Mouse (Mus musculus): ENCODE data around the gene Castor1.

Gene Castor1

DNA sequence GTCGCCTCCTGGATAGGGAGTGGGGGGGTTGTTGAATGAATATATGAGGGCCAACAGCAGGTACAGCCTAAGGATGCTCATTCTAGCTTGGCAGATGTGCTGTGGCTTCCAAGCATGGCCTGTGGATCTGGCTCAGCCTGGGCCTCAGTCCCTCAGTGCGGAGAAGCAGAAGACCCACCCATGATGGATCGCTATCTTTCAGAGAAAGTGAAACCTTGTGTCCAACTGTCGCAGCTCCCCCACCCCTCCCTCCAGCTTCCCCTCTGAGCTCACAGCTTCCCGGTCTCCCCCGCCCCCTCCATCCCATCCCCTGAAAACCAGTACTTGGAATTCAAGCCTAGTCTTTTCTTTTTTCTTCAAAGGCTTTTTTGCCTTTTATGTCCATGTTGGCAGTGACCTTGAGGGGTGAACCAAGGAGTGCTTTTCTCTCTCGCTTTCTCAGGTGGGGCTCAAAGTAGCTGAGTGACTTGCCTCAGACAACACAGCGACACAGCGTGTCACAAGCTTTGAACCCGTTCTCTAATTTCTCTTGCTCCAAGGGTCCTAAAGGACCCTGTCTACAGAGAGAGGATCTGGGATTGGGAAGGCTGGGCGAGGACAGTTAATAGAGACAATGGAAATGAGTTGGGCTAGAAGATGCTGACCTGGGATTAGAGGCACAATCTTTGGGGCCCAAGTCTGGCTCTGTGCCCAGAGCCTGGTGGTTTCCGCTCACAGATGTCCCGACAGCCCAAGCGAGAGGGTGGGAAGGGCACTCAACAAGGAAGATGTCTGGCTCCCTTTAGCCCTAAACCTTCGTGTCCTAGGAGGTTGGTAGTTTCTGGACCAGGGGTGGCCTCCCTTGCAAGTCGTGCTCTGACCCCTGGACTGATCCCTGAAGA lies 17.9 kb downstream of the Castor1 start, which contains the start of gene Osm:
Gene Osm, plus strand, starts transcription at position 756 of the 881 bp plus-strand sequence.
- DNase-seq = no peak

DNA sequence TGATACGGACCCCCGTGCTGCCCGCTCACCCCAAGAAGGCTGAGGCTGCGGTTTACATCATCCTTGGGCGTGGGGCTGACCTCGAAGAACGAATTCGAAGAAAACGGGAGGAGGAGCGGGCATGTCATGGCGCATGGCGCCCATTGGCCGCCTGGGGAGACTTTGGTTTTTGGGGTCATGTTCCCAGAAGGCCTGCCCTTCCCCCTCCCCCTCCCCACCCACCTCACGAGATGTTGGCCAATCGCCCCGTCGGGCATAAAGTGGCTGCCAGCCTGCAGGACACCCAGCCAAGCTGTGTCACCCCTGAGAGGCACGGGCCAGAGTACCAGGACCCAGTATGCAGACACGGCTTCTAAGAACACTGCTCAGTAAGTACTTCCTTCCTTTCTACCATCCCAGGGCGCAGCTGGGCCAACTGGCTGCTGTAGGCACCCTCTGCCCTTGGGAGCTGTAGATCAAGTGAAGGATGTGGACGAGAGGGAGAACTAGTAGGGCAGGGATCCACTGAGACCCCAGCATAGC lies 18.6 kb downstream of the Castor1 start:
- DNase-seq = no peak

DNA sequence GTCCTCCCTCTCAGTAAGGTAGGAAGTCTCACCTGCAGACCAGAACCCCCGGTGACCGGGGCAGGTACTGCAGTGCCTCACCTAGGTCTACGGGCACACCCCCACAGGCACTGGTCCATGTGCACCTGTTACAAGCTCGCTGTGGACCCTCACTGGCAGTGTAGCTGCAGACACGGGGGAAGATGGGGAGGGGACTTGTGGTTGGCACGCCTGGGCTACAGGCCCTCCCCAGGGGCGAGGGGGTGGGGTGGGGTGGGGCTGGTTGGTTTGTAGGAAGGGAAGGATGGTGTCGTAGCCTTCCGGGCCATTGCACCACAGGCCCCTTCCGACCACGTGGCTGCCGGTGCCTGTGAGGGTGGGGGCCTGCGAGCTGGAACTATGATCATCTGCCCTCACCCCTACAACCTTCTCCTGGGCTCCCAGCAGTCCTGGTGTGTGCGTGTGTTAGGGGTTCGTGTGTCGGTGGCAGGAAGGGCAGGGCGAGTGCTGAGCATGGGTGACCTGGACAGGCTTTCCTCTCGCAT lies 19.4 kb downstream of the Castor1 start:
- DNase-seq = no peak

DNA sequence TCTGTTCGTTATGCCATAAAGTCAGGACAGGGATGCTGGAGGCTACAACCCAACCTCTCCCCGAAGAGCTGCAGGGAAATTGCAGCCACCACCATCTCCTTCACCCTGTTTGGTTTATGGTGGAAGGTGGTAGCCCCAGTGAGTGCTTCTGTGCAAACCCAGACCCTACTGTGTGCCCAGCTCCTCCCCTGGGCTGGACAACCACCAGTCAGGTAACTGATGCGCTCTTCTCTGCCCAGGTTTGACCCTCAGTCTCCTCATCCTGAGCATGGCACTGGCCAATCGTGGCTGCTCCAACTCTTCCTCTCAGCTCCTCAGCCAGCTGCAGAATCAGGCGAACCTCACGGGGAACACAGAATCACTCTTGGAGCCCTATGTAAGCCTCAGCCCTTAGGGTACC lies 20.1 kb downstream of the Castor1 start:
- DNase-seq = no peak

DNA sequence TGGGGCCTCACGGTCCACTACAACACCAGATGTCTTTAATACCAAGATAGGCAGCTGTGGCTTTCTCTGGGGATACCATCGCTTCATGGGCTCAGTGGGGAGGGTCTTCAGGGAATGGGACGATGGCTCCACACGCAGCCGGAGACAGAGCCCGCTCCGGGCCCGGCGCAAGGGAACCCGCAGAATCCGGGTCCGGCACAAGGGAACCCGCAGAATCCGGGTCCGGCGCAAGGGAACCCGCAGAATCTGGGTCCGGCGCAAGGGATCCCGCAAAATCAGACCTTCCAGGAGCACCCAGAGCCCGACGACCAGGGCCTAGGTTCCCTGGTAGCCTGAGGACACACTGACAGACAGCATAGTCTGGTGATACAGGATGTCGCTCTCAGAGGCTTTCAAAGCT lies 21.7 kb downstream of the Castor1 start:
- DNase-seq = no peak

DNA sequence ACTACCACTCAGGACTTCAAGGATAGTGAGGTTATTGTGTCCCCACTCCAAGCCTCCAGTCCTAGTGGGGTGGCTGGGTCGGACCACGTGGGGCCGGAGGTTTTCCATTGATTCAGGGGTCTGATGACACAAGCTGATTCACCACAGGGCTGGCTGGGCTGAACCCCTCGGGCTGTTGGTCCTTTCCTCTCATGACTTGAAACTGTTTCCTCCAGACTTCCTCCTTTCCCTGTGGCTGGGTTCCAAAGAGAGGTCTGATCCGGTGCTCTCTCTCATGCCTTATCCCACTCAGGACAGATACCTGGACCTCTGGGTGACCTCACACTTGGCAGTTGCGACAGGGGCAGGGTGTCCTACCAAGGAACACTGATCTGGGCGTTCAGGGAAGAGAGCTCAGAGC lies 22.1 kb downstream of the Castor1 start:
- DNase-seq = no peak

DNA sequence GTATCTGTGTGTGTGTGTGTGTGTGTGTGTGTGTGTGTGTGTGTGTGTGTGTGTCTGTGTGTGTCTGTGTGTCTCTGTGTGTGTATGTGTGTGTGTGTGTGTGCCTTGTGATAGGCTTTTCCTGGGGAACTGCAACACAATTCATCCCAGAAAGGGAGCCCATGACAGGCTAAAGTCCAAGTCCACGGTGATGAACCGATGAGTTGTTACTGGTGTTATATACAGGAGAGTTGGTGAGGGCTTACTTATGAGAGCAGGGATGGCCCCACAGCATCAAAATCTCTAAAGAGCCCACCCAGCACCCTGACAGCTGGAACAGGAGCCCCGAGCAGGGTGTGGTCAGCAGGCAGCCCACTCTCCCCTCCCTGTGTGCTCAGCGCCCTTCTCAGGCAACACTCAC lies 23.2 kb downstream of the Castor1 start:
- DNase-seq = no peak

DNA sequence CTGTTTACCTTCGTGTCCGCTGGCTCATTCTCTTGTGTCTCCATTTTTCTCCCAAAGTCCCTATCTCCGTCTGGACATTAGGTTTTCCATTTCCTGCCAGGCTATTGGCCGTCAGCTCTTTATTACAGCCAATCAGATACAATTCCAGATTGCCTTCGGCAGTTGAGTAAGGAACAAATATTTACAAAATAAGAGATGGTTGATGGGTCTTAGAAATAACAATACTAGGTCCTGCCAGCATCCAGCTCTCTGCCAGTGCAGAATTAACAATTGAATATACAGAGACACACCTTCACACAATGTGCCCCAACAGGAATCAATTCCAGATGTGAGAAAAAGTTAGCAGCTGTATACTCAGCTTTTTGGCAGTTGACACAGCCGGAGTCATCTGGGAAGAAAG lies 28.1 kb downstream of the Castor1 start:
- no peak for DNase-seq

DNA sequence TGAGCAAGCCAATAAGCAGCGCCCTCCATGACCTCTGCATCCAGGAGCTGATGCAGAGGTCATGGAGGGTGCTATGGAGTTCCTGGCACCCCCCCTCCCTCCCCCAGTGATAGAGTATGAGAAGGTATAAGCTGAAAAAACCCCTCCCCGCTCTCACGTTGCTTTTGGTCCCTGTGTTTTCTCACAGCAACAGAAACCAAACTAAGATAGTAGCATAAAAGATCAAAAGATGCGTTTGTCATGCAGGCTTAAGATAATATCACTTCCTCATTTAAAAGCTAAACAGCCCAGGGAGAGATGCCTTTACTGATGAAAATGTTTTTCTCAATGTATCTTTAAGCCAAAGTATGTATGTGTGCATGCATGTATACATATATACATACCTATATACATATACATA lies 28.6 kb downstream of the Castor1 start:
- no peak for DNase-seq

DNA sequence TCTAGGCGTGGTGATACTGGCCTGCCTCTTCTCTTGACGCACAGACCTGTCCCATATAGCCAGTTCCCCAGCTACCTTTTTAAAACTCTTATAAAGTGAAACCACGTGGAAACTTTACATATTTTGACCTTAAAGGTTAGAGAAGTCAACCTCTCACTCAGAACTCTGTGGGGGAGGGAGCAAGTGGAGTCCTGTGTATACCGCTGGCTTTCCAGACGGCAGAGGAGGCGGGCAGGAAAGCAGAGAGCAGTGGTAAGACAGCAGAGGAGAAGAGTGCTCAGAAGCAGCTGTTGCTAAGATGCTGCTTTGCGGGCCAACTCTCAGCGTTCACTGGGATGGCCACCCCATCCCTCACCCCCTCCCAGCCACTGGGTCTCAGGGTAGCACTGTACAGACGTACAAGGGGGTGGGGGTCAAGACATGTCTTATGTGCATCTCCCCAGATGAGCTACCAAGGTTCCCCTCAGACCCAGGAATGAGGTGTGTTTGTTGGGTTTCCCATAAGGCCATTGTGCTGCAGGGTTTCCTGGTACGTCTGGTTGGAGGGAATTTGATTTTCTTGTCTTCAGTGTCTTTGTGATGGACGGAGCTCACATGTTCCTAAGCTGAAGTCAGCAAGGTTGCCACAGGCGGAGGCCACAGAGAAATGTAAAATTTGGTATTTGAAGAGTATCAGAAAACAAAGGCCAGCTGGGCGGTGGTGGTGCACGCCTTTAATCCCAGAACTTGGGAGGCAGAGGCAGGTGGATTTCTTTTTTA lies 29.4 kb downstream of the Castor1 start:
- no peak for DNase-seq

DNA sequence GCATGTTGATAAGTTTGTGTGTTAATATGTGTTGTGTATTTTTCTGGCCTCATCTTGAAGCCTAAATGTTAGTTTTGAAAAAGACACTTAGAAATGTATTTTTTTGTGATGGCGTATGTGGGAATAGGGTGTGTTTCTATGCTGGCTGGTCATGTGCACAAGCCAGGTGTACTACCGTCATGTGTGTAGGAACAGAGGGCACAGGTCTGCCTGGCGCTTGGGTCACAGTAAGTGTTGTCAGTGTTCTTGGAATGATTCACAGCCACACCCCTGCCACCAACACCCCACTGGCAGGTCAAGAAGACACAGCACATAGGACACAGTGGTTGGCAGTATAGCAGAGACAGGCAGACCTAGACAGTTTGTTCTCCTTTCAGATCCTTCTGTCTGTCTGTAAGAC lies 31.1 kb downstream of the Castor1 start:
- no peak for DNase-seq

DNA sequence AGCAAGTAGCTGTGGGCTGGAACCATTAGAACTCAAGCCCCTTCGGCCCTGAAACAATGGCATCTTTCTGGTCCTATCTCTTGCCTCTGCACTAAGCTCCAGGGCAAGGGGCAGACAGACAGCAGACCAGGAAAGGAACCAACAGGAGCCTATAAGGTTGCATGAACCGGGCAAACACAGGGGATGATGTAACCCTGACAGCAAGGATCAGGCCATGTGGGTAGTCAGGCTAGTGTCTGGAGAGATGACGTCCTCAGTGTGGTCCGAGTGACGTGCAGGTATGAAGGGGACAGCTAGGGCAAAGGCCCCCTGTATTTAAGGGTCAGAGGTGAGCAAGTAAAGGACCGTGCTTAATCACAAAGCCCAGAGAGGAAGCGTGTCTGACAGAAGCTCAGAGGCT lies 32.3 kb downstream of the Castor1 start:
- no peak for DNase-seq

DNA sequence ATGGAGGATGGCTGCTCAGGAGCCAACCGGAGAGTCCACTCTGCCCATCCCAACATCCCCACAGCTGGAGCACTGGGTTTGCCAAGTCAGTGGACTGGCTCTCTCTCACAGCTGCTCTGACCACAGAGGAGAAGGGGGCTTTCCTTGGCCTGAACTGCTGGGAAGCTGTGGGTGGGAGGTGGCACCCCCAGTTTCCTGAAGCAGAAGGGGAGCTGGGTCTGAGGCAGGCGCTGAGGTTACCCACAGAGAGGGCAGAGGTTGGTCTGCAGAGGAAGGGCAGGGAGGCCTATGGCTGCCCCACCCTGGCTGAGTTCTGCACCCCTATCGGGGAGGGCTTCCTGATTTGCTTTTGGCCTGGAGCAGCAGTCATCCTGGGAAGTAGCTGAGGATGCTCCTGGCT lies 33.4 kb downstream of the Castor1 start:
- DNase-seq = no peak

DNA sequence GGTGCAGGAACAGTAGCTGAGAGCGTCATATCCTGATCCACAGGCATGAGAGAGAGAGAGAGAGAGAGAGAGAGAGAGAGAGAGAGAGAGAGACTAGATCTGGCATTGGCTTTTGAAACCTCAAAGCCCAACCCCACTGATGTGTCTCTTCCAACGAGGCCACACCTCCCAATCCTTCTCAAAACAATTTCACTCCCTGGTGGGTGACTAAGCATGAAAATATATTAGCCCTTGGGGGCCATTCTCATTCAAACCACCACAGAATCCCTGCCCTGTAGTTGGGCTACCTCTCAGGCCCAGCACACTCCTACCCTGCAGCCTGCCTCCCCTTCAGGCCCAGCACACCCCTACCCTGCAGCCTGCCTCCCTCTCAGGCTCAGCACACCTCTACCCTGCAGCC lies 34.9 kb downstream of the Castor1 start:
- no peak for DNase-seq

DNA sequence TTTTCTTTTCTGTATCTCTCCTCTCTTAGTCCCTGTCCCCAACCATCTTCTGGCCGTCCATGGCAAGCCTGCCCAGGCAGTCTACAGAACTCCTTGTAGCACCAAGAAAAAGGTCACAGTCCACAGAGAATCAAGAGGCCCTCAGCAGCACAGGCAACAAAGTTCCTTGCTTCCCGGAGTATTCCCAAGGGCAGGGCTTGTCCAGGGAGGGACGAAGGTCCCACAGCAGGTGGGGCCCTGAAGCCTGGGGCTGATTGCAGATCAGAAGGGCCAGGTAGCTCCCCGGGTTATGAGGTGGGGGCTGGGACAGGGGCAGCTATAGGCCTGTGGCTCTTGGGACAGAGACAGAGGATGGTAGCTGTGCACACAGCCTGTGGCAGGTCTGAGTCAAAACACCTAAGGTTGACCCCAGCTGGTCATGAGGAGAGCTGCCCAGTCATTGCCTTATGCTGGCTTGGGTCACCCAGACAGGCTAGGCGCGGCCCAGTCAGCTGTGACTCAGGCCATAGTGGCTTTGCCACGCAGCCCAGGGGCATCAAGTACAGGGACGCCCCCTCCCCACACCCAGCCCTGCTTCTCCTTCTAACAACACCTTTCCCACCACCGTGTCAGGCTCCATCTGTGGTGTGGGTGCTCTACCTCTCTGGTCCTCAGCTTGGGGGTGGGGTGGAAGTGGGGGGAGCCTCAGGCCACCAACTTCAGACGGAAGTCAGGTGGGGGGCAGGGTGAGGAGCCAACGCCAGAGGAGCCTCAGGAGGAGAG lies 39.0 kb downstream of the Castor1 start, which contains the start of gene Lif:
Gene Lif, plus strand, starts transcription at position 712 of the 762 bp plus-strand sequence.
- DNase-seq = no peak

DNA sequence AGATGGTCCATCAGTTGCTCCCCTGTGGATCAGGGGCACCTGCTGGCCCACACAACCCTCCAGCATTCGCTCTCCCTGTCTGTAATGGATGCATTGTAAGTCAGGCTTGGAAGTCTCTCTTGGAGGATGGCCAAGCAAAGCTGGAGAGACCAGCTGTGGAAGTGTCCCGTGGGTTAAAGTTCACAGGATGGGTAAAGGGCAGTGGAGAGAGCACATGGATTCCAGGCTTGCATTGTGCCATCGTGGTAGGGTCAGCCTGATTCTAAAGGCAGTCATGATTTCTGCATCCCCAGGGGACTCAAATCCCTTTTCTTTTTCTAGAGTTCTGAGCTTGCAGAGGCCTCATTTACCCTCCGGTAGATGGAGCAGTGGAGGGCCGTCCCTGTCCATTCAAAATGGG lies 39.7 kb downstream of the Castor1 start:
- no peak for DNase-seq

DNA sequence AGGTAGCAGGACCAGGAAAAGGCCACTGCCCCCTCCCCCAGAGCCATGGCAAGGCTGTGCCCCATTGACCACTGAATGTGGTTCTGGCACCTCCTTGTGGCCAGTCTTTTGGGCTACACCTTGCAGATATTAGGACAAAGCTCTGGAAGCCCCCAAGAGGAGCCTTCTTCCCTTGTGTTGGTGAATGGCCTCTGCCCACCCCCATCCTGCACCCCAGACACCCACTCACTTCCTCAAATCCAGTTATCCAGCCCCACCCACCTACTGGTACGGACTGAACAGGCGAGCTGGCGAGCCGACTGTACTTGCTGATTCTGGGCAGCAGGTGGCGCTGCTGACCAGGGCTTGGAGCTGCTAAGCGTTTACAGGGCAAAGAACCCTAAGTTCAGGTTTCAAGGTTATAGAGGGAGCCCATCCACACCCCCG lies 40.6 kb downstream of the Castor1 start:
- peak; percentile 72 for DNase-seq

DNA sequence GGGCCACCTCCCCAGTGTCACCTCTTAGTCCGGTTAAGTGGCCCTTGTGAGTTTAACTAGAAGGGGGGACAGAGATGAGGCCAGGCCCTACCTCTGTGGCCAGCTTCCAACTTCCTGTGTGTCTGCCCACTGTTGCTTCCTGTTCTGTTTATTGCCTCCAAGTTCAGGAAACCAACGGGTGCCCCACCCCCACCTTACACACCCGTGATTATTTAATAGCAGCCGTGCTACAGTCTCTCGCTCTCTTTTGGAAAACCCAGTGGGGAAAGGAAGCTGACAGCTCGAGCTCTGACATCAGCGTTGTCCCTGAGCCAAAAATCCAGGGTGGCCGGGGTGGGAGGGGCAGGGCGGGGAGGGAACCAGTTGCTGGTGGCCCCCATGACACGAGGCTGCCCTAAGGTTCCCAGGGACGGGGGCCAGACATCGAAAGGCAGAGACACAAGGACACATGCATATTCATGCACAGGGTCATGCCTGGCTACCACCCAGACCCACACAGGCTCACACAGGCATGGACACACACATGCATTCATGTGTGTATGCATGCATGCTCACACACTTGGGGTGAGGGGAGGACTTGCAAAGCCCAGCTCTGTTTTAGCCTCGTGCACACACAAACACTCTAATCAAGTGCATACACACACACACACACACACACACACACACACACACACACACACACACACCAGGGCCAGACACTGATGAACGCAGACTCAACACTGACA lies 42.6 kb downstream of the Castor1 start:
- DNase-seq = no peak

DNA sequence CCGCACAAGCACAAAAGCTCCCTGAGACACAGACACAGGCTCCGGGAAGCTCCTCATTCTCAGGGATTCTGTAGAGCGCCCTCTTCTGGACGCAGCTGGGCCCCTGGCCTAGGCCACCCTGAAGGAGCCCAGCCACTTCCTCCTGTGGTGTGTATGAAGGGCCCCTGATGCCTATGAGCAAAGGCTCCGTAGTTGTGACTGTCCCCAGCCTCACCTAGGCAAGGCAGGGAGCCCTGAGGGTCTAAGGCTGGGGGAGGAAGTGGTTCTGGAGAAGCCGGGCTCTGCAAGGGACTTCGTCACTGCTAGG lies 43.1 kb downstream of the Castor1 start:
- peak; percentile 34 for DNase-seq

DNA sequence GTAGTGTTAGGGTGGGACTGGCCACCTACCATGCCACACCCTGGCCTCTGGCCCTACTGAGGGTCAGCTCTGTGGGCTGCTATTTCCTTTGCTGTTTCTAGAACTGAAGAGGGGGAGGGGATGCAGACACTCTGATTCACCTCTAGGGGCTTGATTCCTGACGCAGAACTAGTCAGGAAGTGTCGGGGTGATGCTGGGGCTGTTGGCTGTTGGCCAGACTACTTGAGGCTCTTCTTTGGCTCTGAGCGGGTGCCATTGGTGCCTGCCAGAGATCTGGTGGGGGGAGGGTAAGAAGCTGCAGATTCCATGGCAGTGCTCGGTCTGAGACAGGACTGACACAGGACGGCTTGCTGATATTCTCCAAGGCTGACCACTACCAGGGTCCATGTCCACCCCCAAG lies 43.9 kb downstream of the Castor1 start:
- DNase-seq = no peak

DNA sequence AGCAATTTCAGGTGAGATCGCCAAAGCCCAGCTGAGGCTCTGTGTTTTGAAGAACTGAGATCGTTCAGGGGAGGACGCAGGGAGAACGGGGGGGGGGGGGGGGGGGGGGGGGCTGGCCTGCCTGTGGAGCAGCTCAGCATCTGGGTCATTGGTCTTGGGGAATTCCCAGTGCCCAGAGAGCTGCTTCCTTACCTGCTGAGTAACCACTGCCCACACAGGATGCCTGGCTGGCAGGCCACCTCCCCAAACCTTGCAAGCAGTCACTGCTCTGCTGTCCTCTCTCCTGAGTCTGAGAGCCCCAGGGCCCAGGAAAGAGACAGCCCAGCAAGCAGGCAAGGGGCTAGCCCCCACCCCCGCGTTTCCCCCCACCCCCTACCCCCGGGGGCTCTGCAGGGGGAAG lies 44.8 kb downstream of the Castor1 start:
- no peak for DNase-seq

DNA sequence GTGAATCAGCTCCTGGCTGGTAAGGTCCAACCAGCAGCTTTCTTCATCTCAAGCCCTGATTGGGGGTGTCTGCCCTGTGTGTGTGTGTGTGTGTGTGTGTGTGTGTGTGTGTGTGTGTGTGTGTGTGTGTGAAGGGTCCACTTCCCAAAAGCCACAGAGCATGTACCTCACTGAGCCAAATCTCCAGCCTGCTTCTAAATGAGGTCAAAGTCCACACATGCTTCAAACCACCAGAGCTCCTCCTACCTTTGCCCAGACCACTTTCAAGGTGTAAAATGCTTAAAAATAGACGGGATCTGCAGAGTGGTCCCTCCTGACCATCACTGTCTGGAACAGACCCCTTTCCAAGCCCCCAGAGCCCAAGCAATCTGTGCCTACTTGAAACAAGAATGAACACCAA lies 45.3 kb downstream of the Castor1 start:
- no peak for DNase-seq

Data from layer of hippocampus, adult 9-11 months (tissue).